Mouse (Mus musculus) embryo, embryonic 10 days (tissue): Measurements from ENCODE around the gene Tbc1d16.

Experiments
- DNase-seq: peaks from one replicate; pipeline ENCODE4 v3.0.0-alpha.2; 2015; ENCODE audit warnings: low spot score

Tbc1d16 gene

GRCm38 (mm10) chr11:119143376-119144002 is 84.8 kb downstream of the Tbc1d16 start:
- DNase-seq = no peak

- no peak for DNase-seq
These were observed 85.7 kb downstream of the Tbc1d16 start for GRCm38 (mm10) chr11:119142615-119143014.

DNA sequence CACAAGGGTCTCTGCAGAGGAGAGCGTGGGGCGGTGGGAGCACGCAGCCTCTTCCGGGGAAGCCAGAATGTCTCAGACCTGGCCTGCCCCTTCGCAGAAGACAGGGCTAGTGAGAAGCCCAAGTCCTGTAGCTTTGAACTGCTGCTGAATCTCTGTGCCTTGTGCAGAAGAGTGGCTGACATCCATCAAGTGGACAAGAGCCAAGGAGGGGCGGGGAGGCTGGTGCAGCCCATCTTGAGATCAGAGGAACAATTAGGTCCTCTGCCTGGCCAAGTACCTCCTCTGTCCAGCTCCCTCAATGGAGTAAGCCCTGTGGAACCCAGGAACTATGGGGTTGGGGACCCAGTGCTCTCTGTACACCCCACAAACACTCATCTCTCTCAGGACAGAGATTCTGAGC is 89.3 kb downstream of the Tbc1d16 start:
- DNase-seq = no peak

GRCm38 (mm10) chr11:119138205-119138604 is 90.1 kb downstream of the Tbc1d16 start:
- no peak for DNase-seq

- DNase-seq = no peak
These were observed 93.7 kb downstream of the Tbc1d16 start for GRCm38 (mm10) chr11:119134586-119134985.

DNA sequence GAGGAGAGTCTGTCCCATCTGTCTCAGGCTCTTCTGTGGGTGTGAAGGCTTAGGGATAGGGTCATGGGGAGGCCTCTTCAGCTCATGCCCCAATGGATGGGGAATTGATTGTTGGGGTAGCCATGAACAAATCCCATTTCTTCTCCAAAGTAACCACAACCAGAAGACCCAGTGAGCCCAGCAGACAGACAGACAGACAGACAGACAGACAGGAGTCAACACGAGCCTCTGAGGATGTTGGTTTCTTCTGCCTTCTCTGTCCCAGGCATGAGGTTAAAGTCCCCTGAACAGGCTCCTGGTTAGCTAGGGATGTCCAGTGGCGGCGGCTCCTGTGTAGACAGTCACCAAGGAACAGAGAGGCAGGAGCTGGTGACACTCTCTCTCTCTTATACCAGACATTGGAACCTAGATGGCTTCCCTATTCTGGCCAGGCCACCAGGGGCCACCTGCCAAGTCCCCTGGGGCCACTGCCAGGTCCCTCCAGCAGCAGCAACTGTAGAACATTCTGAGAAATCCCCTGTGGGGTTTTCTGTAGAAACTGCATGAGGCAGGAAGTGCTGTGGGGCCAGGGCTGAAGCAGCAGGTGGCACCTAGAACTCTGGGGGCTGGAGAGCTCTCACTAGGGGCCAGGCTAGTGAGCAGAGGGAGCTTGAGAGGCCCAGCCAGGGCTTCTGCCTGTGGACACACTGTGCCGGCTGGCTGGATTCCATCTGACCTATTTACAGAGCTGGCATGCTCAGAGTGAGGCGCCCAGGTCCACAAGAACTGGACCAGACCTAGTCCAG is 94.7 kb downstream of the Tbc1d16 start:
- DNase-seq = no peak

DNA sequence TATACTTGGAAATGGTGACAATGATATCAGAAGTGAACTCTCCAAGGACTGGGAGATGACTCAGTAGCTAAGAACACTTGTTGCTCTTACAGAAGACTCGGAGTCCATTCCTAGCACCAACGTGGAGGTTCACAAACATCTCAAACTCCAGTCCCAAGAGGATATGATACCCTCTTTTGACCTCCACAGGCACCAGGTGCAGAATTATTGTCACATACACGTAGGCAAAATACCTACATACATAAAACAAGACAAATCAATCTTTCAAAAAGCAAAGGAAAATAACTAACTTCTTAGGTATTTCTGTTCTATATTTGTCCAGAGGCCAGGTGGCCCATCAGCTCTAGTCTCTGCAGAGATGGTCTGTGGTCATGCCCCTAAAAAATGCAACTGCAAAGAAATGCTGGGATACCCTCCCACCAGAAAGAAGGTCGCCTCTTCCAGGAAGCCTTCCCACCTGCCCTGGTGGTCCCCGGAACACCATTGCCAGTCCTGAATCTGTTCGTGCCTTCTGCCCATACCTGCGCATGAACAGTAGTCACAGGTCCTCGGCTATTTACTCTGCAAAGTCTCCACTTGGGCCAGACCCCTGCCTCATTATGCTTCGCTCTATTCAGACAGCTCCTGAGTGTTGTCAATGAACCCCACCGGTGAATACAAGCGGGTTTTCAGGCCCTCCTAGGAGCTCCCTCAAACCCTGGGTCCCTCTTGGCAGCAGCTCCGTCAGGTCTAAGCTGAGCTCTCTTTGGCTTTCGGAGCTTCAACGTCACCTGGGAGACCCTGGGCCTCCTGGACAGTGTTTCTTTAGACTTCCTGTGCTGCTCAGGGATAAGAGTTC is 95.9 kb downstream of the Tbc1d16 start:
- no peak for DNase-seq

GRCm38 (mm10) chr11:119130081-119130765 is 98.1 kb downstream of the Tbc1d16 start:
- peak; percentile 62 for DNase-seq

DNA sequence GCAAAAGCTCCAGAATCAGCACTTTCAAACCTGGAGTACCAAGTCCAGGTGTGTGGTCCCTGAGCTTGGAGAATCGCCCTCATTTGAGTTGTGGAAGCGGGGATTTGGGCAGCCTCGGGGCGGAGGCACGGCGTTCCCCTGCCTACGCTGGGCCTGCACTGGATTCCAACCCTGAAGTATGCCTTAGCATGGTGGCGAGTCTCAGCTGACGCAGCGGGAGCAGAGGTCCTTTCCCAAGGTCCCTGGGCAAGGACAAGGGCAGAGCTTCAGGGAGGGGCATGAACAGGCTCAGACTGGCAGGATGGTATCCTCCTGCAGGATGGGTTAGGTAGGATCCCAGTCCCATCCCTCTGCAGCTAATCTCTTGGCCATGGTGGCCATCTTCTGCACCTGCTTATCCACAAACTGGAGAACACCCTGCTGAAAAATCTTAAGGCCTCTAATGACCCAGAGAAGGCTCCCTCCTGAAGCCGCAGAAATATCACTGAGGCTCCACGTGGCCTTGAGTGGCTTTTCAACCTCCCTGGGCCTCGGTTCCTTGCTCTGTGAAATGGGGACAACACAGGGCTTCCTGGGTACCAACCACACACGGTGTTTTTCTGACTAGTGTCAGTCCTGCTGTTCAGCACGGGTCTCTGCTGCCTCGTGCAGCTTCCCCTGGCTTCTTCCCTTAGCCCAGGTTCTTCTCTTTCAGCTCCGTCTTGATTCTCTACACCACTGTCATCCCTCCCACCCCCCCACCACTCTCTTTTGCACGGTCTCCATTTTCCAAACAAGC is 98.8 kb downstream of the Tbc1d16 start:
- DNase-seq = no peak

- DNase-seq = no peak
These were observed 99.5 kb downstream of the Tbc1d16 start for GRCm38 (mm10) chr11:119128668-119129280.

DNA sequence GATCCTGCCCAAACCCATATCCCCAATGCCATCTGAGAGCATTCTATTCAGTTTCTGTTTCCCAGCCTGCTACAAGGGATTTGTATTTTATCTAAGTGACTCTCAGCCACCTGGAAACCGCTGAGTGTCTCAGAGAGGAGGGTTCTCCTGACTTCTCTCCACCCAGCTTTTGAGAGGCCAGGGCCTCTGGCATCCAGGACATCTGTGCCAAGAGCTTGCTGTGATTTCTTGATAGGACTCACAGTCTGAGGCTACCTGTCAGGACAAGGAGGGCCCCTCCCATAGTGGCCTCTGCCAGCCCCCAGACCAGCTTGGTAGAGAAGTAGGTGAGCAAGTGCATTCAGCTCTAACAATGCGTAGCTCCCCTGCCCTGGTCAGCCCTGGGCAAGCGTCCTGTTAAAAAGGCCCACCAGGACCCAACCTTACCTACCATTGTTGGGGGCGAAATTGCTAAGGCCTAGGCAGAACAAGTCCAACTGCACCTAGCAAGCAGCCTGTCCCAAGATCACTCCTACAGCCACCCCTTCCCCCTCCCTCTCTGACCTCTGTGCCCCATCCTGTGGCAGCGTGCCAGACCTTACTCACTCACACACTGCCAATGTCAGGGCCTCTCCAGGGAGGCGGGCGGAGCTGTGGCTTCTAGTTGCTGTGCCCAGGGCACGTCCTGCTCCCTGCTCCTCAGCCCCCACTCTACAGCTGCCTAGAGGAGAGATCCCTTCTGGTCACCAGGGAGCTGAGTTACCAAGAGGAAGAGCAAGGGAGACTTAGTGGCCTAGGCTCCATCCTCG is 100.4 kb downstream of the Tbc1d16 start:
- no peak for DNase-seq

- DNase-seq = no peak
These were observed 101.2 kb downstream of the Tbc1d16 start for GRCm38 (mm10) chr11:119127147-119127546.

GRCm38 (mm10) chr11:119125929-119126861 is 102.1 kb downstream of the Tbc1d16 start:
- DNase-seq = peak; percentile 84

GRCm38 (mm10) chr11:119124536-119124935 is 103.8 kb downstream of the Tbc1d16 start:
- DNase-seq = no peak

DNA sequence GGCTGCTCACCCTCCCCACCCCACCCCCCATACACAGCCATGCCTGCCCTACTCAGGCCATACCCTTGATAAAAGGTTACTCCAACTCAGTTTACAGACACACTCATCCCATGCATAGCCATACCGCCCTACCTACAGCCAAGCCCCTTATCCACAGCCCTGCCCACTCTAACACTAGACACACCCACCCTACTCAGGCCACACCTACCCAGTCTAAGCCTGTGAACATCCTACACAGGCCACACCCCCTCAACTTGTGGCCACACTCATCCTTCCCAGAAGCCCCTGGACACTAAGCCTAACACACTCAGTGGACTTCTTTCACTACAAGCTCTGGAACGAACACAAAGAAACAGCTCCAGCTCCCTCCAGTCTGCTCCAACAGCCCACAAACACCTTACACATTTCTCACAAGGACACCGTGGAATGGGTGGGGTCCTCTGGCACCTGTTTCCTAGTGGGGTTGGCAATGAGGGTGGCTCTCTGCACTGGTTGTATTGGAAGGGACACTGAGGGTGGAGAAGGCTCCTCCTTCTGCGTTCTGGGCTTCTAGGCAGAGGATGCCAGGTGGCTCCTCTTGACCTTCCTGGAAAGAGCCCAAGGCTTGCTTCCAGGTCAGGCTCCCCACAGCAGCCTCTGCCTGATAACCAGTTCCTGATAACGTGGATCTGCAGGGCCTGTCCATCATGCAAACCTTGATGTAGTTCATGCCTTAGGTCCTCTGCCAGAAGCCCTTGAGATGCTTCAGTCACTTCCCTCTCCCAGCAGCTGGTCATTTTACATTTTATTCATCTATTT is 104.6 kb downstream of the Tbc1d16 start:
- no peak for DNase-seq

DNA sequence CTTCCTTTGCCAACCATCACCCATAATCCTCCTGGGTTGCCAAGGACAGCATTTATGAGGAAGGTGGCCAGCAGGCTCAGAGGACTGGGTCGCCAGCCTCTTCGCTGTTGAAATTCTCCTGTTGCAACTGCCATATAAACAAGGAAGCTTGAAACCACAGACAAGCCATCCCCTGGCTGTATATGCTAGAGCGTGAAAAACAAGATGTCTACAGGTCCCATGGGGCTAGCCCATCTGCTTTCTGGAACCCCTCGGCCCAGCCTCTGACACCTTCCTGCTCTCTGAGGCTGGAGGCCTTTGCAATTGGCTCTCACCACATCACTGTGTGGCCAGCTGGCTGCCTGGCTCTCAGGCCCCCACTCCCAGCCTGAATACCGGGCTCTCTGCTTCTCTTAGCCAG is 105.9 kb downstream of the Tbc1d16 start:
- no peak for DNase-seq

- DNase-seq = no peak
These were observed 109.4 kb downstream of the Tbc1d16 start for GRCm38 (mm10) chr11:119118905-119119304.

DNA sequence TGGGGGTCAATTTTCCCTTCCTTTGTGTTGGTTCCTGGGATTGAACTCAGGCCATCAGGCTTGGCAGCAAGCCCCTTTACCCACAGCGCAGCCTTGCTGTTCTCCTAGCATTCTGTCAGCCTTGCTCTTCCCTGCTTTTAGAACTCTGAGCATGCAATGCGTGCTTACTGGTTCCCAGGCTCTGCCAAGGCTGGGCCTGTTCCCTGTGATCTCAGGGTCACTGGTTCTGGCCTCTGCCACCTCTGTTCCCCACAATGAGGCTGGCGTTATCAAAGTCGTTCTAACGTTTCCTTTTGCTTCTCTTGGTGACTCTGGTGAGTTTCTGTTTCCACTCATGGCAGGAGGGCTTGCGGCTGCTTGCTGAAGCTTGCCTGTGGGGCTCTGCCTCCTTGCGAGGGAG is 110.4 kb downstream of the Tbc1d16 start:
- no peak for DNase-seq
